8 mouse cellular contexts compared by ENCODE assay signal in the genomic region with DNA sequence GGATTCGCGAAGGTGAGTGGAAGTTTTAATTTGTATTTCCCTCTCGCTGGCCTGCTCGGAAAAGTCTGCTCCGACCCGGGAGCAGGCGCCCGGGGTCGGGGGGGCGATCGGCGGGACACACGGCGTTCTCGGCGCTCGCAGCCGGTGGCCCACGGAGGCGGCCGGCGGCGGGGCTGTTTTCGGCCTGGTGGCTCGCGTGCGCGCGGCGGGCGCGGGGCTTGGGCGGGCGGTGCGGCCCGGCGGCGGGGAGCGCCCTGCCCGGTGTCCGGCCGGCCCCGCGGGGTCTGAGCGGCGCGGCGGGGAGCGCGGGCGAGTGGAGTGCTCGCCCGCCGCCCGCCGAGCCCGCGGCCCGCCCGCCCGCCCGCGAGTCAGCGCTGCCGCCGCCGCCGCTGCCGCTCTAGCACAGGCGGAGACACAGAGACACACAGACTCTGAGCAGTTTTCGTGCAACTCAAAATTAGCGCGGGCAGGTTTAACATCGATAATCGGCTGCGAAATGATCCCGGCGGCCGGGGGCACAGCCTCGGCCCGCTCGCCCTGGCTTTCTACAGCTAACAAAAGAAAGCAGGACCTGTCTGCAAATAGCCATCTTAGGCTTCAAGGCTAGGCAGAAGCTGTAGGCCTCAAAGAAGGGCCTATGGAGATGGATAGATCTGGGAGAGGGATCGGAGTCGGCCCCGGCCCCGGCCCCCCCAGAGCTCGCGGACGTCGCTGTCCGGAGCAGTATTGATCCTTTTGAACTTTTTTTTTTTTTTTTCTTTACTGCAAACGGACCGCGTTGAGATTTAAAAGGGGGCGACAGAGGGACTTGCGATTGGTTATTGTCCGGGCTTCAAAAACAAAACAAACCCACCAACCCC. TPM values are rescaled to one million over a fixed set of nuclear protein-coding genes. Genes with fewer than 3 reads are reported as not detected.
A peak's percentile ranks its signal among the peaks of the same experiment; 100 is the strongest.
DNase-seq lines count a peak whose midpoint lies in the region; ATAC-seq and TF ChIP-seq lines count a peak whose summit lies in the region.

No protein-coding gene starts in this region.

- ATAC-seq in lung, embryonic 14.5 days (ENCODE audit: insufficient read depth) = no peak

- peak overlapping the region; percentile 94 for H3K27ac ChIP-seq in CH12.LX (ENCODE audit: insufficient read depth, low read depth)
- H3K27ac ChIP-seq in bone marrow macrophage, adult 2 months (ENCODE audit: insufficient read depth, low read depth, low read length) = peak overlapping the region; percentile 93
- peak overlapping the region; percentile 100 for H3K27ac ChIP-seq in forebrain, embryonic 10.5 days
- peak overlapping the region; percentile 99 for H3K27ac ChIP-seq in layer of hippocampus, adult 2 months
- H3K27ac ChIP-seq in lung, embryonic 14.5 days (ENCODE audit: low read depth) = peak overlapping the region; percentile 100

- peak overlapping the region; percentile 94 for H3K9ac ChIP-seq in CH12.LX (ENCODE audit: insufficient read depth, low read depth)
- H3K9ac ChIP-seq in lung, embryonic 14.5 days = peak overlapping the region; percentile 100

- dilution Hi-C loops in CH12.LX (cut with MboI; ENCODE audit: extremely low pct_ligation_motif_present, extremely low pct_unique_long_range_greater_than_20kb, low sequenced_read_pairs) = no loop called here

- no peak for TF ChIP-seq EP300 in CH12.LX (IDR thresholded peaks at IDR 0.05; ENCODE audit: low read length)

- DNase-seq in CH12.LX (ENCODE audit: extremely low read depth) = peak; percentile 50
- peak; percentile 66 for DNase-seq in forebrain, embryonic 10.5 days (ENCODE audit: extremely low spot score, low spot score)
- peak; percentile 70 to 72 for DNase-seq in heart, postnatal 10 days
- peak; percentile 9 to 30 for DNase-seq in layer of hippocampus, adult 2 months (ENCODE audit: low spot score in 2 of 2)
- DNase-seq in lung, embryonic 14.5 days = peak; percentile 69
- DNase-seq in retina, embryonic 14.5 days (ENCODE audit: low spot score) = peak; percentile 71
- peak; percentile 58 for DNase-seq in urinary bladder, adult 2 months (ENCODE audit: low spot score)

- TF ChIP-seq CTCF in CH12.LX (conservative IDR thresholded peaks at IDR 0.05 in 1 of 2, IDR thresholded peaks at IDR 0.05 in 1 of 2; ENCODE audit: low read depth in 2 of 2, low read length in 2 of 2) = no peak
- no peak for TF ChIP-seq CTCF in bone marrow macrophage, adult 2 months (IDR thresholded peaks at IDR 0.05; ENCODE audit: low read depth, low read length)
- TF ChIP-seq CTCF in layer of hippocampus, adult 2 months (conservative IDR thresholded peaks at IDR 0.05) = no peak
- TF ChIP-seq CTCF in lung, embryonic 14.5 days (IDR thresholded peaks at IDR 0.05; ENCODE audit: low read depth) = no peak

- no peak for TF ChIP-seq POLR2A in CH12.LX (IDR thresholded peaks at IDR 0.05; ENCODE audit: low read depth, low read length)
- no peak for TF ChIP-seq POLR2A in bone marrow macrophage, adult 2 months (IDR thresholded peaks at IDR 0.05; ENCODE audit: borderline replicate concordance, low read depth, low read length)

- no peaks in the 10 kb centered on the region for H3K27me3 ChIP-seq in CH12.LX (replicated peaks)
- H3K27me3 ChIP-seq in forebrain, embryonic 10.5 days (ENCODE audit: poor library complexity, severe bottlenecking) = no peaks in the 10 kb centered on the region
- no peaks in the 10 kb centered on the region for H3K27me3 ChIP-seq in lung, embryonic 14.5 days (ENCODE audit: insufficient read depth, low read length)

- no peaks in the 10 kb centered on the region for H3K9me3 ChIP-seq in CH12.LX (replicated peaks; ENCODE audit: low read length)
- H3K9me3 ChIP-seq in forebrain, embryonic 10.5 days = no peaks in the 10 kb centered on the region
- no peaks in the 10 kb centered on the region for H3K9me3 ChIP-seq in lung, embryonic 14.5 days (ENCODE audit: low read depth, low read length)

- H3K79me2 ChIP-seq in CH12.LX (replicated peaks; ENCODE audit: control insufficient read depth, extremely low read depth, insufficient read depth, poor library complexity, severe bottlenecking) = peaks cover 41% of the 10 kb centered on the region

- H3K36me3 ChIP-seq in CH12.LX (replicated peaks in 1 of 2; ENCODE audit: control insufficient read depth in 1 of 2, insufficient read depth in 1 of 2, low read length in 1 of 2) = peaks cover 0 to 11% of the 10 kb centered on the region in 2 experiments
- peaks cover 22% of the 10 kb centered on the region for H3K36me3 ChIP-seq in forebrain, embryonic 10.5 days (replicated peaks)
- 0 out of 2 replicates have a peak, but pooled peaks cover 10% of the 10 kb centered on the region for H3K36me3 ChIP-seq in lung, embryonic 14.5 days (ENCODE audit: insufficient read depth)

- WGBS in forebrain, embryonic 10.5 days = 0% methylated on average over 76 of the region's 97 CpGs
- under 1% methylated on average over 62 of the region's 97 CpGs for WGBS in lung, embryonic 14.5 days

- H3K4me2 ChIP-seq in CH12.LX (ENCODE audit: insufficient read depth, low read depth, poor library complexity, severe bottlenecking) = peak overlapping the region; percentile 39; the same call in 1 of the 2 replicates
- H3K4me2 ChIP-seq in lung, embryonic 14.5 days = peak overlapping the region; percentile 91

- intact Hi-C loops in heart, postnatal 10 days (cut with DNase I) = loop anchor here (2.0 to 5.0 kb wide), 2 partner anchors 175 to 526 kb away; no protein-coding TSS in a partner anchor

- TF ChIP-seq RAD21 in CH12.LX (IDR thresholded peaks at IDR 0.05; ENCODE audit: low read depth, low read length) = no peak

- in situ Hi-C loops in CH12.LX (cut with MboI; ENCODE audit: low pct_ligation_motif_present, low pct_unique_long_range_greater_than_20kb, low sequenced_read_pairs) = no loop called here

- peak overlapping the region; percentile 64 to 81 (median 73) for H3K4me3 ChIP-seq in CH12.LX (replicated peaks in 1 of 3; ENCODE audit: low read depth in 2 of 3, low read length in 2 of 3, poor library complexity in 1 of 3)
- peak overlapping the region; percentile 97 for H3K4me3 ChIP-seq in bone marrow macrophage, adult 2 months (ENCODE audit: insufficient read depth, low read length)
- H3K4me3 ChIP-seq in forebrain, embryonic 10.5 days = peak overlapping the region; percentile 93
- peak overlapping the region; percentile 91 for H3K4me3 ChIP-seq in layer of hippocampus, adult 2 months
- H3K4me3 ChIP-seq in lung, embryonic 14.5 days (ENCODE audit: low read depth, low read length) = peak overlapping the region; percentile 90

- H3K4me1 ChIP-seq in CH12.LX (ENCODE audit: control insufficient read depth in 1 of 2, insufficient read depth in 2 of 2) = peaks cover 0 to 13% of the 10 kb centered on the region in 2 experiments; a peak in 3 of 4 replicates
- H3K4me1 ChIP-seq in bone marrow macrophage, adult 2 months (ENCODE audit: control insufficient read depth, insufficient read depth, low read length) = peaks cover 5% of the 10 kb centered on the region
- peaks cover 36% of the 10 kb centered on the region for H3K4me1 ChIP-seq in forebrain, embryonic 10.5 days
- H3K4me1 ChIP-seq in lung, embryonic 14.5 days (ENCODE audit: insufficient read depth) = peaks cover 5% of the 10 kb centered on the region; the same call in 1 of the 2 replicates

TF ChIP-seq in CH12.LX, 34 proteins besides CTCF, POLR2A, EP300 and RAD21:
- peak; percentile 80 for TF ChIP-seq ZNF384 (IDR thresholded peaks at IDR 0.05; ENCODE audit: low read depth, low read length)
- no peak; the same call in 1 of the 2 replicates for TF ChIP-seq HCFC1 (IDR thresholded peaks at IDR 0.05; ENCODE audit: low read depth, low read length)
TF ChIP-seq in CH12.LX: peak in this region for 1.

RNA-seq across cellular contexts. Expression of gene Arid2, which starts 0.9 kb away (rescaled TPM):
- total RNA-seq in CH12.LX (2012; rRNA removed) (11.8 and 11.9 TPM in 2 replicates), CH12.LX (2014; rRNA removed) (14.1 TPM in 2 replicates)
- polyA plus RNA-seq in CH12.LX (2012; ENCODE audit: insufficient read length, low read depth) = 10.8 and 13.3 TPM in 2 replicates
- 14.5 and 17.4 TPM in 2 replicates for polyA plus RNA-seq in bone marrow macrophage, adult 2 months (2012; ENCODE audit: insufficient read depth, insufficient read length, missing spikeins)
- polyA plus RNA-seq in forebrain, embryonic 10.5 days (2016; fragmentation: Nextera tagmentation; extraction: Ambion mirVana) = 28.7 and 29.0 TPM in 2 replicates
- total RNA-seq in heart, postnatal 10 days (2021) = 10 to 100 TPM; 40.0 to 42.5 TPM
- 10 to 100 TPM; 34.9 to 36.6 TPM for total RNA-seq in layer of hippocampus, adult 2 months (2021)
- 30.3 and 31.6 TPM in 2 replicates for polyA plus RNA-seq in lung, embryonic 14.5 days (2014; fragmentation: Nextera tagmentation; extraction: Ambion mirVana)
- 14.1 and 17.3 TPM in 2 replicates for polyA plus RNA-seq in urinary bladder, adult 2 months (2012; rRNA removed)

Comparison
In these comparisons a context has a peak if more than half of its experiments do, and no peak if none do; other contexts are left out.
1. DNase-seq: peak in every context shown above with its lines; median percentile 71 in heart, postnatal 10 days; 71 in retina, embryonic 14.5 days; 69 in lung, embryonic 14.5 days; 66 in forebrain, embryonic 10.5 days; 58 in urinary bladder, adult 2 months; 50 in CH12.LX; 20 in layer of hippocampus, adult 2 months.